Mouse (Mus musculus) liver, adult (tissue): ENCODE measurements around the gene Pcp4l1.

Experiments
- GATA4 ChIP-seq: IDR thresholded peaks from 2 replicates; pipeline ENCODE4 v1.6.1; 2014; ENCODE audit warnings: mild to moderate bottlenecking, low read length; ENCODE audit not compliant: insufficient replicate concordance

Pcp4l1 gene

DNA sequence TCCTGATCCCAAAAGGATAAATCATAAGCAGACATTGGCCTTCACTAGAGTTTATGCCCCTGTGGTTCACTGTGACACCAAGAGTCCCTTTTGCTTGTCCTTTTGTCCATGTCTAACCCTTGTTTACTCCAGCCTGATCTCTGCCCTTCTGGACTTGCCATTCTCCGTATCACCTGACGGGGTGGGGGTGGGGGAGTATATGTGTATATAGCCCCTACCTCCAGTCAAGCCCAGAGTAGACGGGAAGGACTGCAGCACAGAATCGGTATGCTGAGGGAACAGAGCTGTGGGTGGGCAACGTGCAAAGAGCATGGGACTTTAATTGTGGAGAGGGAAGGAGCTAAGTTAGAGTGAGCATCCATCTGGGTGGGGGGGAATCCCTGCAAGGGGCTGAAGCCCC lies 28.8 kb upstream of the Pcp4l1 start, which contains the start of gene Apoa2:
Gene Apoa2, plus strand, starts transcription at position 198 of the 400 bp plus-strand sequence.
- no peak for TF ChIP-seq GATA4

DNA sequence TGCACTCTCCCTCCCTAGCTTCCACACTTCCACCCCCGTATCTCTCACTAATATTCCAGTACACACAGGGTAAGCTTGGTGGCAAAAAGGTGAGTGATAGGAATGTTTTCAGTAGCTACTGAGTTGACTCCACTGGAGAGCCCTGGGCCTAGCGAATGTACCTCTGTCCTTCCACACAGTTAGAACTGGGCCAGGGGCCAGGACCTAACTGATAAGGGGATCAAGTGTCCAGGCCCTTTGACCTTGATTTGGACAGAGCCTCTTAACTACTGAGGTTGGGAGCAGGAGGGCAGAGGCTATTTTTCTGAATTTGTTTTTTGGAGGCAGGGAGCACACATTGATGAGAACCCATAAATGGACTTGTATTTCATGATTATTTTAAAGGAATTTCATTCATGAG lies 27.7 kb upstream of the Pcp4l1 start:
- peak; percentile 98 for TF ChIP-seq GATA4

DNA sequence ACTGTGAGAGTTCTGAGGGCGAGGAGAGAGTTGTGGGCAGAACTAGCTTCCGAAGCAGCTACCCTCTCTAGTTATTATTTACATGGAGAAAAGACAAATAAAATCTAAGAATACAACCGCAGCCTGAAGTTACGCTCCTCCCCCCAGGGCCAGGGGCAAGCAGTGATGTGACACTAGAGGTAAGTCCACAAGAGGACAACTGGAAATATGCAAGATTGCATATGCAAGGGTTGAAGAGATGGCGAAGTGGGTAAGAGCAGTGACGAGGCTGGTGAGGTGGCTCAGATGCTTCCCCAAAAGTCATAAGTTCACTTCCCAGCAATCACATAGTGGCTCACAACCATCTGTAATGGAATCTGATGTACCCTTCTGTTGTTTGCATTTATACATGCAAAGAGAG lies 27.1 kb upstream of the Pcp4l1 start:
- no peak for TF ChIP-seq GATA4

DNA sequence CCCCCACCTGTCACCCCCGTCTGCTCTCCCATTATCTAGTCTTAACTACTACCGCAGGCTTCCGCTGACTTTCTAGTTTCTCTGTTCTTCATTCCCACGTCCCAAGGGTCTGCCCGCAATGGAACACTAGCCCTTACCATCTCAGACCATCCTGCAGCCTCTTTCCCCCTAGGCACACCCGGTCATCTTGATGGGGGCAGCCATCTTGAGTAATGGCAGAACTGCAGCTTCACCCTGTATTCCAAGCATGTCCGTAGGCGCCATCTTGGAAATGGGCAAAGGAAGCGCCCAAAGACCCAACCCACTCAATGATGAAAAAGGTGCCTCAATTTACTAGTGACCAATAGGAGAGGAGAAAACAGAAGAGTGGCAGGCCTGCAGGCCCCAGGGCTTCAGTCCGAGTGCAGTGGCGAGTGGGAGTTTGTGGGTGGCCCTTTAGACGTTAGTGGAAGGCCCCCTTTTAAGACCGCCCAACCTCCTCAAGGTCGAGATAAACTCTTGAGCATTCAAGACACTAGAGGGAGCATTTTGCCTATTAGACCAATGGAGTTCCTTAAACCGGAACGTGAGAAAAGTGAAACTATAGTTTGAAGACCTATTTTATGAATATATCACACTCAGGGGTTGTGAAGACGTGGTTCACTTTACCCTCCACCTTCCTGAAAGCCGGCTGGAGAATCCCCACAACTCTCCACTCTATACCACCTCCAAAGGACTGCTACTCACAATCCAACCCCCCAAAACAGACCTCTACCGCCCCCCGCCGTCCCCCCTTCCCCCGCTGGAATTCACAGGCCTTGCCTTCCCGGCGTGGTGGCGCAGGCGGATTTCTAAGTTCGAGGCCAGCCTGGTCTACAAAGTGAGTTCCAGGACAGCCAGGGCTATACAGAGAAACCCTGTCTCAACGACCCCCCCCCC lies 26.4 kb upstream of the Pcp4l1 start, which contains the start of gene Tomm40l:
Gene Tomm40l, minus strand, starts transcription at position 277 of the 918 bp plus-strand sequence.
- TF ChIP-seq GATA4 = peak; percentile 35; the same call in 1 of the 2 replicates

DNA sequence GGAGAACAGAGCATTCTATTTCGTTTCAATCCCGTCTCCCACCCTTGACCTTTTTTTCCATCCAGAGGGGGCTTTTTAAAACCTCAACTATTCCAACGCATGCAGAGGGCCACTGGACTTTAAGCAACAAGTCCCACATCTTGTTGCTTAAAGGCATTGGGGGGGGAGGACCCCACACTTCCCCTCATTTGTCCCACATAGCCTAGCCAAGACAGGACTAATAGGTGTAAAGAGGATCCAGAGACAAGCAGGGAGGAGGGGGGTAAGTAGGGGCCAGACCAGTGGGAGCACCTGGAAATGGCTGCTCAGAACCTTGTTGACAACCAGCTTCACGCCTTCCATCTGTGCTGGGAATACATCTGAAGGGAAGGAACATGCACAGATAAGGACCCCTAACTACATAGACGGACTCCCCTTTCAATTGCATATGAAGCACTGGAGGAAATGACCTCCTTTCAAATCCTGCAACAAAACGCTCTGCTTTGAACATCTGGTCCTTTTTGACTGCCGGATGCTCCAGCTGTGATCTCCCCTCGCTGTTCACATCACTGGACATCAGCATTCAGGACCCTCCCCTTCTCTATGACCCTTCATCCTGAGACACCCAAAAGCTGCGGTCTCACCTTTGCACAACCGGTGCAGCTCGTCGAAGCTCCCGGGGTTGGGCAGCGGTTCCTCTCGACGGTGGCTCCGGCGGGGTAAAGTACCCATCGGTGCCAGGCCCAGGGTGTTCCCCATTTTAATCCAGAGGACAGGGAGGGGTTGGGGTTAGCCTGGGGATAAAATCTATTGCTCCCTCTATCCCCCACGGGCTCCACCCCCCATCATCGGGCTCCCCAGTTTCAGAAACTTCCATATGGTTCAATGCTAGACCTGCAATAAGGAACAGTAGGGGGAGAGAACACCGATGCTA lies 25.5 kb upstream of the Pcp4l1 start:
- no peak for TF ChIP-seq GATA4

DNA sequence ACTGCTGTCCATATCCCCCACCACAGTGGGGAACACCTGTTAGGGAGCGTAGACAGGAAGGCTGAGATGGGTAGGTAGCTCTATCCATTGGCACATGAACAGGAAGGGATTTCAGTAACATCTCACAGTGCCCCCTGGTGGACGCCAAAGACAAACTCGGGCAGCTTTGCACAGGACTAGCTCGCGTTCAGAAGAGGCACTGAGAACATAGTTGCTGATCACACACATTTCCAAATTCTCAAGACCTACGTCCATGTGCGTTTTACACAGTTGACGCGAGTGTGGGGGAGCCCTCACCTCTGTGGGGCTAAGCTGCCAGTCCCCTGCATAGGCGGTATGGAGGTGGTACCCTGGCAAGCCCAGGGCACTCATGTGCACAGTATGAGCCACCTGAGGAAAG lies 24.8 kb upstream of the Pcp4l1 start:
- no peak for TF ChIP-seq GATA4

DNA sequence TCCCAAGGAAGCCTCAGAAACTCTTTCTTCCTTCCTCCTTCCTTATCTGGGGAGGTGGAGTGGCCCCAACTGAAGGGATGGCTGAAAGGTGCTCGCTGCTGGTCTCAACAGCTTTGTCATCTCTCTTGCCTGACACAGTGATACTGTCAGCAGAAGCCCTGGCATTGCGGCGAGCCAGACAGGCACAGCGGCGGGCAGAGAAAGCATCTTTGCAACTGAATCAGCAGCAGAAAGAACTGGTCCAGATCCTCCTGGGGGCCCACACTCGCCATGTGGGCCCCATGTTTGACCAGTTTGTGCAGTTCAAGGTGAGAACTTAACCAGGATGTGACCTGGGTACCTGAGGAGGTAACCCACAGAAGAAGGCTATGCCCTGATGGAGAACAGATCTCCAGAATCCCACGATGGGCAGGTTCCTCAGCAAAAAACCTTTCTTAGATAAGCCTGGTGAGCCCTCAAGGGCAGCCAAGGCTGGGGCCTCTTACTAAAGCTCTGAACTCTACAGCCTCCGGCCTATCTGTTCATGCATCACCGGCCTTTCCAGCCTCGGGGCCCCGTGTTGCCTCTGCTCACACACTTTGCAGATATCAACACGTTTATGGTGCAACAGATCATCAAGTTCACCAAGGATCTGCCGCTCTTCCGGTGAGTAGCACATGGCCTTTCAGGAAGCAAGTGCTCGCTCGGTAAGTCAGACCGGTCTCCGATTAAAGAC lies 20.3 kb upstream of the Pcp4l1 start:
- no peak for TF ChIP-seq GATA4

DNA sequence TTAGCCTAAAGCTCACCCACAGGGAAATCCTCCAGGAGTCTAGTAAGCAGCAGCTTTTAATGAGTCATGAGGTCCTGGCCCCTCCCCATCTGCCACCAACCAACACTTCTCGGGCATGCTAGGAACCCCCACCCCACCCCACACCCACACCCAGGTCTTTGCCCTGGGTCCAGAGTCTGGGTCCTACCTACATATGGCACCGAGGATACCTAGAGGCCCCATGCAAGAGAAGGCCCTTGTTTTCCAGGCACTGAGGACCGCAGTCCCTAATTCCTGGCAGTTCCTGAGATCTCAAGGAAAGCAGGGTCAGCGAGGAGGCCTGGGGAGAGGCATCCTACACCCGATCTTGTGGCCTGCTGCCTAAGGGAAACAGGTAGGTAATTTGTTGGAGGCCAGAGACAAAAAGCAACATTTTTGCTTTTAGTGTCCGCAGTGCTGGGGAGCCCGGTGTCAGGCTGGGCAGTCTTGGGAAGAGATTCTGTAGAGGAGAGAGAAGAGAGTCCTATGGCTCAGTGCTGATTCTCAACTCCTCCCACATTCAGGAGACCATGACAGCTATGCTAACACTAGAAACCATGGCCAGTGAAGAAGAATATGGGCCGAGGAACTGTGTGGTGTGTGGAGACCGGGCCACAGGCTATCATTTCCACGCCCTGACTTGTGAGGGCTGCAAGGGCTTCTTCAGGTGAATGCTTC lies 17.9 kb upstream of the Pcp4l1 start, which contains the start of gene Nr1i3:
Gene Nr1i3, plus strand, starts transcription at position 170 of the 696 bp plus-strand sequence.
- no peak for TF ChIP-seq GATA4

DNA sequence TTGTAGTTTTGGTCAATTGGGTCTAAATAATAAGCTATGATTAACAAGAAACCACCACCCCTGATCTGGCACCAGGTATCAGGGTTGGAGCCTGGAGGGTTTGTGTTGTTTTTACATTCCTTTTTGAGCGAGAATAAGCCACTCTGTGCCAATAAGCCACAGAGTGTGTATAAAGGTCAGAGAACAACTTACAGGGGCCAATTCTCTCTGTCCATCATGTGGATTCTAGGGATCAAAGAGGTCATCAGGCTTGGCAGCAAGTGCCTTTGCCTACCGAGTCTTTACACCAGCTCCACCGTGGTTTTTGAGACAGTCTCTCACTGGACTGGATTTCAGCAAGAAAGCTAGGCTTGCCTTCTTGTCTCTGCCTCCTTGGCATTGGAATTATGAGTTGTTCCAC lies 16.8 kb upstream of the Pcp4l1 start:
- TF ChIP-seq GATA4 = no peak

DNA sequence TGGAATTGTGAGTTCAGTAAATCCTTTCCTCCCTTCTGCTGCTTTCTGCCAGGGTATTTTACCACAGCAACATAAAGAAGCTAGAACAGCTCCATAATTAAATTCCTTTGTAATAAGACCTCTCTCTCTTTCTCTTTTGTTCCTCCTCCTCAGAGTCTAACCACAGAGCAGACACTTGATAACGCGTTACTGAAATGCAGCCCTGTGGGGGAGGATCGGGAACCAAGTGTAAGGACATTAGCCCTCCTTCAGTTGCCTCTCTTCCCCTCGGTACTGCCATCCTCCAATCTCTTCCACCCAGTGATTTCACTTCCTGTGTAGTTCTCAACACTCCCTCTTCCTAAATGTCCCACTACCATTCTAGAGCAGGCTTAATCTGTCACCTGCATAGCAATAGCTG lies 13.3 kb upstream of the Pcp4l1 start:
- TF ChIP-seq GATA4 = no peak

DNA sequence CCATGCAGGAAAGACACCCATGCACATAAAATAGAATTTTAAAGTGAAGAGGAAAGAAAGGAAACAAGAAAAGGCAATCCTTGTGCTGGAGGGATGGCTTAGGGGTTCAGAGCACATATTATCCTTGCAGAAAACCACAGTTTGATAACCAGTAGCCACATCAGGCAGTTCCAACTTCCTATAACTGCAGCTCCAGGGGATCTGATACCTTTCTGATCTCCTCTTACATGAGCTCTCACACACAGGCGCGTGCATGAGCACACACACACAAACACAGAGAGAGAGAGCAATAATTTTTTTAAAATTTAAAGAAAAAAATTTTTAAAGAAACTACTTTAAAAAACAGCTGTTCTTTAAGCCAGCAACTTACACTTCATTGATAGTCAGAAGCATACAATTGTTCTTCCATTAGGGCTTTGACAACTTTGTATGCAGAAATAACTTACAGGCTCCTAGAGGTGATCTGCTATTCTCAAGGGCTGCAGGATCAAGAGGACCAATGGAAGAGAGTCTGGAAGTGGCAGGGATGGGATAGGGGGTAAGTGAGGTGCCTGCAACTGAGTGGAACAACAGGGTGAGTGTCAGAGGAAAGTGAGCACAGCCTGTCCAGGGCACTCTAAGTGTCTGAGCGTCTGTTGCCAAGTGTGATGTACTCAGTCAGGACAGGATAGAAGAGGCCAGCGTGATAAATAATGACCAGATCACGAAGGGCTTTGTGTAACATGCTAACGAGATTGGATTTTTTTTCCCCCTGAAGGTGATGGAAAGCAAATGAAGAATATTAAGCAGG lies 9.8 kb upstream of the Pcp4l1 start:
- no peak for TF ChIP-seq GATA4

DNA sequence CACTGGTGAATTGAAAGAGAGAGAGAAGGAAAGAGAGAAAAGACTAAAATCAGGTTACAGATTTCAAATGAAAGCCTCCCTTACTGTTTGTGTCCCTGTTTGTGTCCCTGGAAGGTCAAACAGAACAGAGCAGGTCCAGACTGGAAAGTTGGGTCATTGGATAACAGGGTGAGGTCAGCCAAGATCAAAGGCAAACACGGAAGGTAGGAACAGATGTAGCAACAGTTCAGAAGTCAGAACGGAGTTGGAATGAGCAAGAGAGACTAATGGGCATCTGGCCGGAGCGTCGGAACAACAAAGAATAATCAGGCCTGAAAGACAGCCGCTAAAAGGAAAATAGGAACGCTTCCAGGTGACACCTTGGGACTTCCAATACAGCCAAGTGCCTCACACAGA lies 8.2 kb upstream of the Pcp4l1 start:
- 0 out of 2 replicates have a peak, but pooled peaks have one; percentile 38 for TF ChIP-seq GATA4

DNA sequence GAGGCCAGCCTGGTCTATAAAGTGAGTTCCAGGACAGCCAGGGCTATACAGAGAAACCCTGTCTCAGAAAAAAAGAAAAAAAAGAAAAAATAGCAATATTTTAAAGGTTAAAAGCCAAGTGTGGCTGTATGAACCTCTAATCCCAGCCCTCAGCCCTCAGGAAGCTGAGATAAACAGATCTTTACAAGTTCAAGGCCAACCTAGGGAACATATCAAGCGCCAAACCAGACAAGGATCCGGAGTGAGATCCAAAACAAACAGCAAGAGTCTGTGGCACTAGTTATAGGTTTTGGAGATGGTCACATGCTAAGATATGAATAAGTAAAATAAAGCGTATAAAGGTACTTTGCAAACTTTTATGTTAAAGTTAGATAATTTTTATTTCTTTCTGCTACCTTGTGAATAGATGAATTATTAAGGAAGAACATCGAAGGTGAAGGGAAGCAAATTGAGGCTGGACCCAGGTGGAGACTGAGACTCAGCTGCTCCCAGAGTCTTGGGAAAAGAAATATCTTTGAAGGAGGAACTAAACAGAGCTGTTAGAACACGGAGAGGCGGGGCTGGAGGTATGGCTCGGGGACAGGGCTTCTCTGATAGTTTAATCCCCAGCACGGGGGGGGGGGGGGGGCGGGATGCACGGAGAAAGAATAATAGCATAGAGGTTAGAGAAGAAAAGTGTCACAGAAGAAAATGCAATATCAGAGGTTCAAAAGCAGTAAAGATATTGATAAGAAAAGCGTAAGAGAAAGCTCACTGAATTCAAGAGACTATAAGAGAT lies 7.6 kb upstream of the Pcp4l1 start:
- TF ChIP-seq GATA4 = no peak
